Mouse (Mus musculus) frontal cortex, postnatal 25 days (tissue): ENCODE results near the gene Ksr1.
"Not testable (repeated sequence)": the region's sequence is repeated elsewhere in the genome, so short reads cannot be mapped to it uniquely, and the experiment has no call there.

ENCODE experiments used
- DNase-seq, 2 experiments: peaks; one replicate each; pipeline ENCODE4 v3.0.0; 2022; ENCODE audit warnings: low spot score in 2 of 2

Ksr1 gene

DNA sequence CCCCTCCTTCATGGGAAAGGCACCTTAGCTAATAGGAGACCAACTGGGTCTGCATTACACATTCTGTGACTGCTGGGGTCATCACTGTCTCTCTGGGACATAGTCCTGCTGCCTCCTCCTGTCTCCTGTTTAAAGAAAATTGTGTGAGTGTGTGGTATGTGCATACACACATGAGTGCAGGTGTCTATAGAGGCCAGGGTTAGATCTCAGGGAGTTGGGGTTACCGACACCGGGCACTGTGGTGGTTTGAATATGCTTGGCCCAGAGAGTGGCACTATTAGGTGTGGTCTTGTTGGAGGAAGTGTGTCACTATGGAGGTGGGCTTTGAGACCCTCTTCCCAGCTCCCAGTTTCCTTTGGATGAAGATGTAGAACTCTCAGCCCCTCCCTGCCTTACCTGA, 133.7 kb downstream of the Ksr1 start:
- DNase-seq = no peak

DNA sequence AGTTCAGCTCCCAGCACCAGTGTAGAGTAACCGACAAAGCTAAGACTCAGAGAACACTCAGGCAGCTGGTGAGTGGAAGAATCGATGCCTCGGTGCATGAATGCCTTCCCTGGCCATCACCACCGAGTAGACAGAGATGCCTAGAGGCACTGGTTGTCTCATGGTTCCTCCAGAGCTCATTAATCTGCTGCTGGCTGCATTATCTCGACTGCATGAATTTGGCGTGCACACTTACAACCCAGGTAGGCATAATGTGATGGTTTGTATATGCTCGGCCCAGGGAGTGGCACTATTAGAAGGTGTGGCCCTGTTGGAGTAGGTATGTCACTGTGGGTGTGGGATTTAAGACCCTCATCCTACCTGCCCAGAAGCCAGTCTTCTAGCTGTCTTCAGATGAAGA, 137.3 kb downstream of the Ksr1 start:
- DNase-seq = no peak

GRCm38 (mm10) chr11:79008007-79008775, 138.0 kb downstream of the Ksr1 start:
- no peak for DNase-seq

GRCm38 (mm10) chr11:79007356-79007755, 138.9 kb downstream of the Ksr1 start:
- DNase-seq = not testable (repeated sequence)

DNA sequence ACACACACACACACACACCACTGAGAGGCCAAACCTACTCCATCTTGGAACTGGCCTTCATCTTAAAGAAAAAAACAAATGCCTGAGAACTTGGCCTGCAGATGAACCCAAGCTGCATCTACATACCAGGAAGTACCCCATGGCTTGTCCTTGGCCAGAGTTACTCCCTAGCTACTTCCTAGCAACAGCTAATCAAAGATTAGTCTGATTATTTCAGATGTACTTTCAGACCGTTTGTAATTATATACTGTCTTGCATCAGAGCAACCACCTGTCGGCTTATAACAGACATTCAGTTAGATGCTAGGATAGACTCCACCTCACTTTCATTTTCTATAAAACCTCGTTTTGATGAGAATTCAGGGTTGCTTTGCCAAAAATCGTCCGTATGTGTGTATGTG, 139.8 kb downstream of the Ksr1 start:
- no peak for DNase-seq

GRCm38 (mm10) chr11:79005578-79006394, 140.4 kb downstream of the Ksr1 start:
- no peak for DNase-seq

DNA sequence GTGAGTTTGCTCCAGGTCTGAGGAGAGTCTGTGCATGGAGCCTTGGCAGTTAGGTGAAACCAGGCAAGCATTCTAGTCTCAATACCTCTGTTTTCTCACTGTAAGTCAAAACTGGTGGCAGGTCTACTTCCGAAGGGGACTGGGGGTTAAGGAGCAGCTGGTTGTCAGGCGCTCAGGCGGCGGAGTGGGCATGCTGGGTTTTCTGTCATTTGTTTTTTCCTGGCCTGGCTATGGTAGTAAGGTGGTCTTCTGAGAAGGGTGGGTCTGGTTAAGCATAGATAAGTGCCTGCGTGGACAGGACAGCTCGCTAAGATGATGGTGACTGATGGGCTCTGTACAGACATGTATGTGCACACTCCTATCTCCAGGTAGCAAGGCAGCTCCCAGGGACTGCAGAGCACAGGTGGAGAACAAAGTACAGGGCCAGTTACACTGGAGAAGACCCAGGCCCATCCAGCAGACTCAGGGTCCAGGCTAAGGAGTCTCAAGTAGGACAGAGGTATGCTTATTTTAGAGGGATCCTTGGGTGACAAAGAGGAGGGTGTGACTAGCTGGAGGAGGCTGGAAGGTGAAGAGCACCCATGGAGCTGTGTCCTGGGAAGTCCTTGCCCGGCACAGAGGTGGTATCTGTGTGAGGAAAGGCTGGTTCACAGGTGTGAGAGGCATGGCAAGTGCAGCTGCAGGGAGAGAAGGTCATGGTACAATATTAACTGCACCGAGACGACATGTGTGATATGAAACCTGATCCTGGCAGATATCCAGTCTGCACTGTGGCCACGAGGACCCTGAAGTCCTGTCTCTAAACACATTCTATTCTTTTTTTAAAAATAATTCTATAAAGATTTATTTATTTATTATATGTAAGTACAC, 142.2 kb downstream of the Ksr1 start:
- DNase-seq = no peak

GRCm38 (mm10) chr11:79003053-79003768, 143.0 kb downstream of the Ksr1 start:
- DNase-seq = no peak

GRCm38 (mm10) chr11:79002551-79002951, 143.7 kb downstream of the Ksr1 start:
- no peak for DNase-seq

- no peak for DNase-seq
Observed at GRCm38 (mm10) chr11:79001871-79002270, 144.3 kb downstream of the Ksr1 start.

GRCm38 (mm10) chr11:78999118-78999517, 147.1 kb downstream of the Ksr1 start:
- no peak for DNase-seq

- not testable (repeated sequence) for DNase-seq
Observed at GRCm38 (mm10) chr11:78990875-78991543, 155.2 kb downstream of the Ksr1 start.

DNA sequence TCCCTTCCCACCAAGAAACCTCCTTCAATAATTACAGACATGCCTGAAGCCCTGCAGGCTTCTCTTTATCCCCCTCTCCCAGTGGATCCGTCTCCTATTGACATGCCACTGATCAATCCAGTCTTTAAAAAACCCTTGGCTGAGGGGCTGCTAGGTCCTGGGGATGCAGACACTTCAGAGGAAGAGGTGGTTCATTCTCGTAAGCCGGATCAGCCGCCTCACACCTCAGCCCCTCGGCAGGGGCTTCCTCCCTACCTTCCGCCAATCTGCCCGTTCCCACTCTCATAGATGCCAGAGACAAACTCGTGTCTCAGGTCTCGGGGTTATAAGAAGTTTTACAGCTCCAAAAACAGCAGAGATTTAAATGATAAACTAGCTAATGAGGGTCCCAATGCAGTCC, 156.1 kb downstream of the Ksr1 start:
- DNase-seq = no peak

GRCm38 (mm10) chr11:78989206-78989605, 157.0 kb downstream of the Ksr1 start:
- not testable (repeated sequence) for DNase-seq

- DNase-seq = no peak
Observed at GRCm38 (mm10) chr11:78986311-78987002, 159.8 kb downstream of the Ksr1 start.

GRCm38 (mm10) chr11:78985505-78985904, 160.7 kb downstream of the Ksr1 start:
- DNase-seq = no peak

DNA sequence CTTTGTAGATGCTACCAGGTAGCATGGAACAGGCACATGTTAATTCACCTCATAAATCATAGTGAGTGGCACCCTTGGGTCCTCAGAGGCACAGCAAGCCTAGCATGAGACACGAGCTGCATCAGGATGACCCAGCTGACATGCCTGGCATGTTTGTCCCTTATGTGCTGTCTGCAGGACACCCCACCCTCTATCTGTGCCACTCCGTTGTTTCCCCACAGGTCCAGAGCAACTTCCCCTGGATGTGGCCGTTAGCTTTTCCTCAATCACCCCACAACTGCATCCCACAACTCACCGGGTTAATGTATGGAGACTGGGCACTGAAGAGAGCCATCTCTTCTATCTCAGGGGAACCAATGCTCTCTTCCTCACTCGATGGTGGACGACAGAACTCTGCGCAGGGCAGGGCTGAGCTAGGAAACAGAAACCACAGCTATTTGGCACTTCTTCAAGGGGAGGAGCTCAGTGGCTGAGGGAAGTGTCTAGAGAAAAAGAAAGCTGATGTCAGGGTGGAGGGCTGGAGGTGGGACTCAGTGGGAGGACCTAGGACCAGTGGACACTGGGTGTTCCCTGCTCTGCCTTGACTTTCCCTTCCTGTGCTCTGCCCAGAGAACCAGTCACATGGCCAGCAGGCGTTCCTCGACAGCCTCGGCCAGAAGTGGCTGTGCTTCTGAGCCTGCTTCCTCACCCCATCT, 161.6 kb downstream of the Ksr1 start, which contains the start of gene Lgals9:
TSS of gene Lgals9 (minus strand) at position 464 of the 695 bp plus-strand sequence.
- no peak for DNase-seq

DNA sequence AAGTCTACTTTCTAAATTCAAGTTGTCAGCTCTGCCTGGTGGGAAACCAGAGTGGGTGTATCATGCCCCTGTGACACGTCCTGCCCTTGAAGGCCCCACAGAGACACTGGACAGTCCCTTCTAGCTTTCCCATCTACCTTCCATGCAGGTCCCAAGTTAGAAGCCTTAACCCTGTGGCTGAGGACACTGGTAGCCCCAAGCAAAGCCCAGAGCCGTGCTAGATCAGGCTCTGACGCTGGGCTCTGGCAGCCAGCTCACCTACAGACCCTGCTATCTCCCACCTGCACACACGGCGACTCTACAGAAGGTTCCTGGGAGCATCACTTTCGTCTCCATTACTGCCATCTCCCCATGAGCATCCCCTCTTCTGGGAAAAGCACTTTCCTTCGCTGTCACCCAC, 162.7 kb downstream of the Ksr1 start:
- DNase-seq = no peak

DNA sequence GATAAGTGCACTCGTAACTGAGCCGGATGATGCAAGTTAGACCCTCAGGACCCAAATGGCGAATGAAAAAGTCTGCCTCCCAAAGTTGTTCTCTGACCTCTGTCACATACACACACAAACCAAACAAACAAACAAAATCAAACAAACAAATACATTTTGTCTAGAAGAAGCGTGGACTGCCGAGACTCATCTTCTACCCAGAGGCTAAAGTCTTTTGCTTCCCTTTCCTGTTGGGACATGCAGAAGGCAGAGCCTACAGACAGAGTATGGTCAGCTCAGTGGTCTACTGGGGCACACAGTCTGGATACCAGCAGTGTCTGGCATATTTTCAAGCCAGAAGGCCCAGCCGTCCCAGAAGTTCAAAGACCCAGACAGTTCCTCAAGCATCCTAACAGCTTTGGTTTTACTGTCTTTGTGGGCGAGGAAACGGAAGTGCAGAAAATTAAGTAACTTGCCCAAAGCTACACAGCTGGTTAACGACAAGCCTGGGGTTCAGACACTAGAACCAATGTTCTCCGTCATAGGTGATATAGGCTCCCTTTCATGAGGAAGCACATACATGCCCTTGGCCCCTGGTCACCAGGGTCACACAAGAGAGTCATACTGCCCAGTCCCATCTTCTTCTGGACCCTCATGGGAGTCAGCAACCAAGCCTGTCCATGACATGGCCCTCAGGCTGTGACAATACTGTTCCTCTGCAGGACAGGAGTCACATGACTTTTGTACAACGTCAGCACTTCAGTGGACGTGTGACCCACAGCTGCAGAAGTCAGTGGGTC, 163.5 kb downstream of the Ksr1 start:
- no peak for DNase-seq
